Mouse (Mus musculus): ENCODE measurements around the gene Chit1.

DNA sequence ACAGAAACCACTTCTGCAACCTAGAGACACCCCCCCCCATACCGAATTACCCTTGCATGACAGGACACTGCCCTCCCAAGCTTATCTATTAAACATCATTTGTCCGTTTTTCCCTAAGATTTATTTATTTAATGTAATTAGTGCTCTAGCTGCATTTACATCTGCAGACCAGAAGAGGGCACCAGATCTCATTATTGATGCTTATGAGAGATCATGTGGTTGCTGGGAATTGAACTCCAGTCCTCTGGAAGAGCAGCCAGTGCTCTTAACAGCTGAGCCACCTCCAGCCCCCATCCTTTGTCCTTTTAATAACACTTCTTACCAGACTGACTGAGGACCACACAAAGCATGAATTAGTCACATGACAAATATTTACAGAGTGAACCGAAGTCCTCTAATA, 43.6 kb downstream of the Chit1 start:
- TF ChIP-seq CTCF (IDR thresholded peaks at IDR 0.05; ENCODE audit: borderline replicate concordance, extremely low read depth, insufficient read depth, insufficient read length) = no peak
- TF ChIP-seq POLR2A (IDR thresholded peaks at IDR 0.05; ENCODE audit: borderline replicate concordance, extremely low read depth, insufficient read depth, insufficient read length, poor library complexity, severe bottlenecking) = no peak
